Mouse (Mus musculus): ENCODE measurements around the gene Ptpn18. TPM values are rescaled to one million over a fixed set of nuclear protein-coding genes. Genes with fewer than 3 reads are reported as not detected.
"Not testable (repeated sequence)": the region's sequence is repeated elsewhere in the genome, so short reads cannot be mapped to it uniquely, and the experiment has no call there.

The Ptpn18 gene
- polyA plus RNA-seq, 1 experiment from 2014 or later: 15.8 TPM

DNA sequence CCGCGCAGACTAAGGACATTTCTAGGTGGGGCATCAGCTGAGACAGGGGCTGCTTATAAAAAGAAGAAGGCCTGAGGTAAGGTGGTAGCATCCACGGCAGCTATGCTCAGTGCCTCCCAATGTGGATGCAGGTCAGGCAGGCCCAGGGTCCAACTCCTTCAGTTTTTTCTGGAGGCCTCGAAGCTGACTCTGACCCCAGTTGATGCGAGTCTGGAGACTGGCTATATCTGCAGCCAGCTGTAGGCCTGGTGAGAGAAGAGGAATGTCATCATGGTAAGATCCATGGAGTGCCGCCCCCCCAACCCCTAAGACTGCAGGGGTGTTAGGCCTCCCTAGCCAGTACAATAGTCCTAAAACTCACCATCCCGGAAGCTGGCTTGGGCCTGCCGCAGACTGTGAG, 22.2 kb upstream of the Ptpn18 start:
- H3K9me3 ChIP-seq; H3K4me2 ChIP-seq; H3K27ac ChIP-seq (replicated peaks); ATAC-seq (ENCODE audit: extremely low read depth, insufficient number of reproducible peaks, low FRiP score, low TSS enrichment); H3K27me3 ChIP-seq (replicated peaks); H3K9ac ChIP-seq; H3K4me3 ChIP-seq: not testable (repeated sequence)
- WGBS: 90% methylated on average over 8 of the region's 8 CpGs
- H3K36me3 ChIP-seq: peaks cover 31% of the 10 kb centered on the region
- H3K4me1 ChIP-seq: peaks cover 40% of the 10 kb centered on the region

DNA sequence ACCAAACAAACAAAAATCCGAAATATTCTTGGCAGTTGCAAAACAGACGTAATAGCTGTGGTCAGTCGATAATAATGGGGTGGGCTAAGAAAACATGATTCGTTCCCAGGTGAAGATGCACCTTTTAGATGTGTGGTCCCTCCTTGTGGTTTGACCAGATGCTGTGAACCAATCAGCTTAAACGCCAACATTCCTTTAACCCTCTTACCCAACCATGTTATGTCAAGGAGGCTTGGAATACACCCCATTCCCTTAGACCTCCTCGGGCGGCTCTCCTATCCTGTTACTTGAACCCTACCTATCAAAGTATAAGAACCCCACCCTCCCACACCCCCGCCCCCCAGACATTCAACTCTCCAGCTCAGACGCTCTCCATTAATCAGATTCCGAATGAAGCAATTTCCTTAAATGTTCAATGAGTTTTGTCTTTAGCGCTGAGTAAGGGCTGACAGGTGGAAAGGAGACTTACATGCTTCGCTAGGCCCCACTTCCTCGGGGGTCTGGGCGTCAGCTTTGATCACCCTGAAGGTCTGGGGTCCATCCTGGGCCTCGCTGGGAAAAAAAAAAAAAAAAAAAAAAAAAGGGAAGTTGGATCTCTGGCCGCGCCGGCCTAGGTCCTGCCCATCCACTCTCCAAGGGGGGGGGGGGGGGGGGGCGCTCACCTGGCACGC, 21.0 kb upstream of the Ptpn18 start:
- H3K36me3 ChIP-seq: peaks cover 42% of the 10 kb centered on the region
- ATAC-seq (ENCODE audit: extremely low read depth, insufficient number of reproducible peaks, low FRiP score, low TSS enrichment): no peak
- peak overlapping the region; percentile 79 for H3K4me2 ChIP-seq
- 31% methylated on average over 17 of the region's 20 CpGs for WGBS
- H3K4me1 ChIP-seq: peaks cover 34% of the 10 kb centered on the region
- H3K27ac ChIP-seq (replicated peaks): no peak overlapping the region
- no peaks in the 10 kb centered on the region for H3K9me3 ChIP-seq
- H3K27me3 ChIP-seq (replicated peaks): no peaks in the 10 kb centered on the region
- H3K9ac ChIP-seq: peak overlapping the region; percentile 83
- H3K4me3 ChIP-seq: peak overlapping the region; percentile 75

- Histone ChIP-seq H3K4me1 (peaks cover 26% of the 10 kb centered on the region), H3K4me2 (peak within 1 kb of the TSS; percentile 86), H3K9me3 (no peaks in the 10 kb centered on the region), H3K4me3 (peak within 1 kb of the TSS; percentile 75), H3K36me3 (peaks cover 50% of the 10 kb centered on the region), H3K27me3 (replicated peaks) (no peaks in the 10 kb centered on the region), H3K27ac (replicated peaks) (peak within 1 kb of the TSS; percentile 74), H3K9ac (peak within 1 kb of the TSS; percentile 83)
- WGBS: under 1% methylated on average over 48 of the region's 48 CpGs
- ATAC-seq (ENCODE audit: extremely low read depth, insufficient number of reproducible peaks, low FRiP score, low TSS enrichment): peak; percentile 93
Observed at GRCm38 (mm10) chr1:34439215-34439960, 20.2 kb upstream of the Ptpn18 start, which contains the start of the genes Ccdc115 and Imp4. Ccdc115 (minus strand) TSS chr1:34439672. Imp4 (plus strand) TSS chr1:34439851.

DNA sequence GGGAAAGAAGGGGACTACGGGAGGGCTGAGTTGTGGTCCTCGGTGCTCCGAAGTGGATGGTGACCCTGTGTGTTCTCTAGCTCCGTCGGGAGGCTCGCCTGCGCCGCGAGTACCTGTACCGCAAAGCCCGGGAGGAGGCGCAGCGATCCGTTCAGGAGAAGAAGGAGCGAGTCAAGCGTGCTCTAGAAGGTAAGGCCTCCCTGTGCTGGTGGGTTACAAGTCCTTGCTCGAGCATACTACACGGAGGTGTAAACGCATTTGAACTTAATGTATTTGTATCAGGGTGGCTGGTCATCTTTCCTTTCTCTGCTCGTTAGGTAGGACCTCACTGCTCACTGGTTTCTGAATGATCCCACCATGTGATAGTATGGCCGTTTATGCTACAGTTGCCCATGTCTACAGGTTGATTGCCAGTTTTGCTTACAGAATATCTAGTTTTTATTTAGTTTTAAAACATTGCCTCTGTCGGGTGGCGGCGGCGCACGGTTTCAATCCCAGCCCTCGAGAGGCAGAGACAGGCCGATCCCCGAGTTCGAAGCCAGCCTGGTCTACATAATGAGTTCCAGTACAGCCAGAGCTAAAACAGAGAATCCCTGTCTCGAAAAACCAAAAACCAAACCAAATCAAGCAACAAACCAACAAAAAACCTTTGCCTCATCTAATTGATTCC, 19.5 kb upstream of the Ptpn18 start:
- Histone ChIP-seq H3K27me3 (replicated peaks) (no peaks in the 10 kb centered on the region), H3K4me1 (peaks cover 26% of the 10 kb centered on the region), H3K4me3 (peak overlapping the region; percentile 75), H3K4me2 (peak overlapping the region; percentile 86), H3K9me3 (no peaks in the 10 kb centered on the region), H3K9ac (peak overlapping the region; percentile 83), H3K36me3 (peaks cover 58% of the 10 kb centered on the region), H3K27ac (replicated peaks) (peak overlapping the region; percentile 58)
- ATAC-seq (ENCODE audit: extremely low read depth, insufficient number of reproducible peaks, low FRiP score, low TSS enrichment): peak; percentile 1; the same call in 1 of the 2 replicates
- whole genome bisulfite sequencing: 7% methylated on average over 31 of the region's 31 CpGs

GRCm38 (mm10) chr1:34443124-34443523, 16.4 kb upstream of the Ptpn18 start:
- Histone ChIP-seq H3K4me1 (peaks cover 18% of the 10 kb centered on the region), H3K9ac (no peak overlapping the region), H3K27me3 (replicated peaks) (no peaks in the 10 kb centered on the region), H3K36me3 (peaks cover 68% of the 10 kb centered on the region), H3K9me3 (no peaks in the 10 kb centered on the region), H3K4me3 (no peak overlapping the region), H3K27ac (replicated peaks) (no peak overlapping the region), H3K4me2 (no peak overlapping the region)
- 87% methylated on average over 6 of the region's 6 CpGs for WGBS
- ATAC-seq (ENCODE audit: extremely low read depth, insufficient number of reproducible peaks, low FRiP score, low TSS enrichment): no peak

DNA sequence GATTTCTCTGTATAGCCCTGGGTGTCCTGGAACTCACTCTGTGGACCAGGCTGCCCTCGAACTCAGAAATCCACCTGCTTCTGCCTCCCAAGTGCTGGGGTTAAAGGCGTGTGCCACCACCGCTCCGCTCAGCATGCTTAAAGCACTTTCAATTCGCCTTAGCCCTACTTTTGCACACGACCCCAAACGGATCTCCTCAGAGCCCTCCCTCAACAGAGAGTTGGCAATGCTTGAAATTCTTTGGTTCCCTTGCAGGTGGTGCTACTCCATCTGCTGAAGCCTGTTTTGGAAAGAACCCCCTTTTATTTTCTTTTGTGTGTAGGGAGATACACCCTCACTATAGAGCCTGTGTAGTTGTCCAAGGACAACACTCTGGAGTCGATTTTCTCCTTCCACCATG, 1.1 kb upstream of the Ptpn18 start:
- Histone ChIP-seq H3K27me3 (replicated peaks) (peaks cover 43% of the 10 kb centered on the region), H3K36me3 (no peaks in the 10 kb centered on the region), H3K9me3 (no peaks in the 10 kb centered on the region), H3K4me1 (peaks cover 14% of the 10 kb centered on the region; the same call in 1 of the 2 replicates), H3K4me2 (peak overlapping the region; percentile 97), H3K27ac (replicated peaks) (no peak overlapping the region), H3K4me3 (no peak overlapping the region; the same call in 1 of the 2 replicates), H3K9ac (no peak overlapping the region)
- no peak for ATAC-seq (ENCODE audit: extremely low read depth, insufficient number of reproducible peaks, low FRiP score, low TSS enrichment)
- 33% methylated on average over 8 of the region's 8 CpGs for WGBS

DNA sequence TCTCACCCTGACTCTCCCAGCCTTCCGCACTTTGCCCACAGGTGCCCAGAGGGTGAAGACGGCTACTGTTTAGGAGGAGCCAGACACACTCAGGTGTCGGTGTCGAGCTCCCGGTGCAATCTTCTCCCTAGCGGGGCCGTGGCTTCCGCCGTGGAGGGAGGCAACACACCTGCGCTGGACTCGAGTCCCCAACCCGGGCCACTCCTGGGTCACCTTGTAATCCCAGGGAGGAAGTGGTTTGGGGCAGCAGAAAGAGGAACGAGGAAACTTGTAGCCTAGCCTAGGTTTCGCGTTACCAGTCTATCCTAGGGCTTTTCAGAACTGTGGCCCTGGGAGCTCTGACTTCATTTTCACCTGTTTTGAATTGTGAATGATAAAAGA, 489 bp downstream of the Ptpn18 start:
- 5% methylated on average over 15 of the region's 15 CpGs for WGBS
- H3K9me3 ChIP-seq: no peaks in the 10 kb centered on the region
- H3K4me3 ChIP-seq: peak overlapping the region; percentile 64
- peak overlapping the region; percentile 80 for H3K9ac ChIP-seq
- ATAC-seq (ENCODE audit: extremely low read depth, insufficient number of reproducible peaks, low FRiP score, low TSS enrichment): no peak
- H3K4me2 ChIP-seq: peak overlapping the region; percentile 97
- peaks cover 46% of the 10 kb centered on the region for H3K27me3 ChIP-seq (replicated peaks)
- H3K27ac ChIP-seq (replicated peaks): no peak overlapping the region
- H3K4me1 ChIP-seq: peaks cover 14% of the 10 kb centered on the region; the same call in 1 of the 2 replicates
- no peaks in the 10 kb centered on the region for H3K36me3 ChIP-seq

DNA sequence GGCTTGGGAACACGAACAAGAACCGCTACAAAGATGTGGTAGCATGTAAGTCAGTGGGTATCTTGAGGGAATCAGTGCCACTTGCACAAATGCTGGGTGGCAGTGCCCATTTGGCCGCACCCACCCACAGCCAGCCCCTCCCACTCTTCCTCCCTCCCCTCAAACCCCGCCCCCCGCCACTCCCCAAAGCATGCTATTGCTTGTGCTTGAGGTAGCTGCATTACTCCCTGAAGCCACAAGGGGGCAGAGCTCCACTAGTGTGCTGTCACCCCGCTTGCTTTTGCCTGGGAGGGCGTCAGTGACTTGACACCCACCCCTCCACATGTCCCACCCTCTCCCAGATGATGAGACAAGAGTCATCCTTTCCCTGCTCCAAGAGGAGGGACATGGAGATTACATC, 3.2 kb downstream of the Ptpn18 start:
- 24% methylated on average over 6 of the region's 7 CpGs for WGBS
- Histone ChIP-seq H3K9ac (no peak overlapping the region), H3K4me2 (no peak overlapping the region), H3K9me3 (no peaks in the 10 kb centered on the region), H3K4me1 (peaks cover 14% of the 10 kb centered on the region; the same call in 1 of the 2 replicates), H3K4me3 (no peak overlapping the region), H3K36me3 (no peaks in the 10 kb centered on the region), H3K27ac (replicated peaks) (no peak overlapping the region), H3K27me3 (replicated peaks) (peaks cover 37% of the 10 kb centered on the region)
- no peak for ATAC-seq (ENCODE audit: extremely low read depth, insufficient number of reproducible peaks, low FRiP score, low TSS enrichment)

- H3K27me3 ChIP-seq (replicated peaks): peaks cover 23% of the 10 kb centered on the region
- no peak overlapping the region for H3K4me3 ChIP-seq
- no peaks in the 10 kb centered on the region for H3K36me3 ChIP-seq
- no peak overlapping the region for H3K4me2 ChIP-seq
- ATAC-seq (ENCODE audit: extremely low read depth, insufficient number of reproducible peaks, low FRiP score, low TSS enrichment): no peak
- no peaks in the 10 kb centered on the region for H3K9me3 ChIP-seq
- no peak overlapping the region for H3K9ac ChIP-seq
- 82% methylated on average over 8 of the region's 8 CpGs for WGBS
- H3K27ac ChIP-seq (replicated peaks): no peak overlapping the region
- H3K4me1 ChIP-seq: peaks cover 11% of the 10 kb centered on the region; the same call in 1 of the 2 replicates
Observed at GRCm38 (mm10) chr1:34464310-34464817, 4.8 kb downstream of the Ptpn18 start.

GRCm38 (mm10) chr1:34465445-34465844, 5.9 kb downstream of the Ptpn18 start:
- no peak overlapping the region for H3K9ac ChIP-seq
- H3K9me3 ChIP-seq: no peaks in the 10 kb centered on the region
- H3K4me2 ChIP-seq: no peak overlapping the region
- peaks cover 18% of the 10 kb centered on the region for H3K27me3 ChIP-seq (replicated peaks)
- no peak overlapping the region for H3K4me3 ChIP-seq
- H3K27ac ChIP-seq (replicated peaks): no peak overlapping the region
- no peaks in the 10 kb centered on the region for H3K36me3 ChIP-seq
- peaks cover 4% of the 10 kb centered on the region; the same call in 1 of the 2 replicates for H3K4me1 ChIP-seq
- 63% methylated on average over 6 of the region's 6 CpGs for WGBS
- ATAC-seq (ENCODE audit: extremely low read depth, insufficient number of reproducible peaks, low FRiP score, low TSS enrichment): no peak

GRCm38 (mm10) chr1:34468051-34468450, 8.5 kb downstream of the Ptpn18 start:
- Histone ChIP-seq H3K4me2 (no peak overlapping the region), H3K36me3 (no peaks in the 10 kb centered on the region), H3K27ac (replicated peaks) (no peak overlapping the region), H3K9ac (no peak overlapping the region), H3K4me3 (no peak overlapping the region), H3K4me1 (peaks cover 14% of the 10 kb centered on the region), H3K27me3 (replicated peaks) (peaks cover 16% of the 10 kb centered on the region; the same call in 1 of the 2 replicates), H3K9me3 (no peaks in the 10 kb centered on the region)
- 59% methylated on average over 3 of the region's 3 CpGs for WGBS
- no peak for ATAC-seq (ENCODE audit: extremely low read depth, insufficient number of reproducible peaks, low FRiP score, low TSS enrichment)

Measured in heart, embryonic 13.5 days (tissue).